Mouse (Mus musculus) intestine, postnatal 0 days (tissue): ENCODE data around the gene Tmem150c. TPM values are rescaled to one million over a fixed set of nuclear protein-coding genes. Genes with fewer than 3 reads are reported as not detected.
A peak's percentile ranks its signal among the peaks of the same experiment; 100 is the strongest.

ENCODE experiments used
- ATAC-seq: fragments of 200-750 bp; cut with Nextera tagmentation; 2 replicates; pipeline ENCODE4 v1.8.0; 2017; ENCODE audit warnings: mild to moderate bottlenecking, moderate TSS enrichment, moderate library complexity
- H3K27ac ChIP-seq: fragments of 300-500 bp; sonication (generic); 2 replicates; pipeline ENCODE4 v1.5.1; 2014; ENCODE audit warnings: mild to moderate bottlenecking, low read depth, low read length, moderate library complexity
- H3K27me3 ChIP-seq: fragments of 300-500 bp; sonication (generic); replicated peaks from 2 replicates; pipeline ENCODE4 v1.6.1; 2014; ENCODE audit warnings: low read length, mixed read lengths; ENCODE audit not compliant: control insufficient read depth, insufficient read depth
- H3K36me3 ChIP-seq: fragments of 300-500 bp; sonication (generic); 2 replicates; pipeline ENCODE4 v1.6.1; 2014; ENCODE audit warnings: mild to moderate bottlenecking, moderate library complexity; ENCODE audit not compliant: control insufficient read depth, insufficient read depth
- H3K4me1 ChIP-seq: fragments of 300-500 bp; sonication (generic); replicated peaks from 2 replicates; pipeline ENCODE4 v1.6.1; 2014; ENCODE audit warnings: antibody characterized with exemption, low read length, mixed read lengths; ENCODE audit not compliant: control insufficient read depth, insufficient read depth
- H3K4me2 ChIP-seq: fragments of 300-500 bp; sonication (generic); replicated peaks from 2 replicates; pipeline ENCODE4 v1.6.1; 2014; ENCODE audit warnings: low read depth, mild to moderate bottlenecking, moderate library complexity
- H3K4me3 ChIP-seq: fragments of 300-500 bp; sonication (generic); 2 replicates; pipeline ENCODE4 v1.5.1; 2014; ENCODE audit warnings: low read depth, low read length
- H3K9ac ChIP-seq: fragments of 300-500 bp; sonication (generic); 2 replicates; pipeline ENCODE4 v1.6.1; 2014; ENCODE audit warnings: mild to moderate bottlenecking, low read depth, low read length
- H3K9me3 ChIP-seq: fragments of 300-500 bp; sonication (generic); 2 replicates; pipeline ENCODE4 v1.6.1; 2016; ENCODE audit warnings: mixed run types; ENCODE audit not compliant: control insufficient read depth
- CTCF ChIP-seq: sonication (generic); IDR thresholded peaks from 2 replicates; pipeline ENCODE4 v1.5.1; 2016; ENCODE audit warnings: low read depth, mild to moderate bottlenecking, control low read depth, antibody characterized with exemption, moderate library complexity
- WGBS: fragments of 180-500 bp; shearing (Covaris S2); extraction: QIAGEN DNeasy Blood & Tissue Kit; methylation state at CpG from one replicate; pipeline ENCODE4 v1.1.7; 2014; 5-methylcytosine and 5-hydroxymethylcytosine counted together
- polyA plus RNA-seq: library from polyadenylated mRNA; unstranded; fragments of >200 nt; fragmentation: Nextera tagmentation; extraction: Ambion mirVana; gene quantifications from 2 replicates; pipeline ENCODE4 v1.2.1, GENCODE M21; 2015

The Tmem150c gene
- polyA plus RNA-seq, 1 experiment from 2014 or later, result 1.1 TPM

- Histone ChIP-seq H3K9ac (no peak overlapping the region), H3K27ac (no peak overlapping the region), H3K9me3 (no peaks in the 10 kb centered on the region), H3K4me1 (no peaks in the 10 kb centered on the region), H3K36me3 (no peaks in the 10 kb centered on the region), H3K27me3 (no peaks in the 10 kb centered on the region), H3K4me2 (no peak overlapping the region), H3K4me3 (no peak overlapping the region)
- 62% methylated on average over 7 of the region's 7 CpGs for WGBS
- no peak for ATAC-seq
- TF ChIP-seq CTCF, result no peak
These were observed 39.7 kb upstream of the Tmem150c start for GRCm38 (mm10) chr5:100199092-100199853.

GRCm38 (mm10) chr5:100197476-100197875 is 37.9 kb upstream of the Tmem150c start:
- WGBS, result 84% methylated on average over 9 of the region's 9 CpGs
- TF ChIP-seq CTCF, result no peak
- Histone ChIP-seq H3K4me2 (no peak overlapping the region), H3K4me3 (no peak overlapping the region), H3K27ac (no peak overlapping the region), H3K9ac (no peak overlapping the region), H3K36me3 (no peaks in the 10 kb centered on the region), H3K4me1 (no peaks in the 10 kb centered on the region), H3K9me3 (no peaks in the 10 kb centered on the region), H3K27me3 (no peaks in the 10 kb centered on the region)
- ATAC-seq, result no peak

- H3K9ac ChIP-seq, result no peak overlapping the region
- no peak for ATAC-seq
- no peak overlapping the region for H3K4me2 ChIP-seq
- no peak for TF ChIP-seq CTCF
- 48% methylated on average over 15 of the region's 15 CpGs for WGBS
- H3K27me3 ChIP-seq, result no peaks in the 10 kb centered on the region
- no peak overlapping the region for H3K27ac ChIP-seq
- no peaks in the 10 kb centered on the region for H3K9me3 ChIP-seq
- no peaks in the 10 kb centered on the region for H3K36me3 ChIP-seq
- H3K4me1 ChIP-seq, result no peaks in the 10 kb centered on the region
- no peak overlapping the region for H3K4me3 ChIP-seq
These were observed 37.3 kb upstream of the Tmem150c start for GRCm38 (mm10) chr5:100196854-100197431.

GRCm38 (mm10) chr5:100196397-100196796 is 36.8 kb upstream of the Tmem150c start:
- H3K4me2 ChIP-seq, result no peak overlapping the region
- H3K9ac ChIP-seq, result no peak overlapping the region
- no peak for ATAC-seq
- no peaks in the 10 kb centered on the region for H3K4me1 ChIP-seq
- 64% methylated on average over 9 of the region's 9 CpGs for WGBS
- no peak overlapping the region for H3K4me3 ChIP-seq
- no peaks in the 10 kb centered on the region for H3K9me3 ChIP-seq
- no peaks in the 10 kb centered on the region for H3K36me3 ChIP-seq
- no peak overlapping the region for H3K27ac ChIP-seq
- TF ChIP-seq CTCF, result no peak
- H3K27me3 ChIP-seq, result no peaks in the 10 kb centered on the region

- Histone ChIP-seq H3K9ac (no peak overlapping the region), H3K4me3 (no peak overlapping the region), H3K27me3 (no peaks in the 10 kb centered on the region), H3K9me3 (no peaks in the 10 kb centered on the region), H3K4me2 (no peak overlapping the region), H3K4me1 (no peaks in the 10 kb centered on the region), H3K36me3 (no peaks in the 10 kb centered on the region), H3K27ac (no peak overlapping the region)
- peak; percentile 75 for ATAC-seq
- WGBS, result 80% methylated on average over 14 of the region's 14 CpGs
- TF ChIP-seq CTCF, result no peak
These were observed 32.0 kb upstream of the Tmem150c start for GRCm38 (mm10) chr5:100191438-100192190.
